Comparison of ENCODE assay signal across 8 mouse cellular contexts in genomic region chr6:142507033-142507784, GRCm38 (mm10). TPM values are rescaled to one million over a fixed set of nuclear protein-coding genes. Genes with fewer than 3 reads are reported as not detected.
DNase-seq lines count a peak whose midpoint lies in the region; ATAC-seq lines count a peak whose summit lies in the region.

No protein-coding gene starts in this region.

- 2% methylated on average over 30 of the region's 30 CpGs for WGBS in heart, embryonic 15.5 days

- H3K4me3 ChIP-seq in heart, embryonic 15.5 days, result peak overlapping the region; percentile 60

- peak overlapping the region; percentile 79 for H3K9ac ChIP-seq in heart, embryonic 15.5 days

- peaks cover 39% of the 10 kb centered on the region for H3K4me1 ChIP-seq in heart, embryonic 15.5 days (replicated peaks)

- H3K36me3 ChIP-seq in heart, embryonic 15.5 days, result peaks cover 5% of the 10 kb centered on the region; the same call in 1 of the 2 replicates

- peak; percentile 61 for DNase-seq in 3134 (ENCODE audit: extremely low read depth, insufficient read length, low spot score)
- DNase-seq in cerebellum, postnatal 4 days (ENCODE audit: low spot score in 2 of 2), result peak; percentile 27 to 35
- peak; percentile 17 to 18 for DNase-seq in layer of hippocampus, postnatal 14 days (ENCODE audit: low spot score in 2 of 2)
- peak; percentile 30 for DNase-seq in mesoderm, embryonic 11.5 days (ENCODE audit: low read depth, low spot score)
- peak; percentile 61 for DNase-seq in thymus, postnatal 4 days
- DNase-seq in B cell, adult 2 months, result no peak

- H3K9me3 ChIP-seq in heart, embryonic 15.5 days (replicated peaks), result no peaks in the 10 kb centered on the region

- H3K27me3 ChIP-seq in heart, embryonic 15.5 days, result no peaks in the 10 kb centered on the region

- H3K27ac ChIP-seq in heart, embryonic 15.5 days, result peak overlapping the region; percentile 92

- peak overlapping the region; percentile 76 for H3K4me2 ChIP-seq in heart, embryonic 15.5 days

- ATAC-seq in CD4-positive, CD25-positive, alpha-beta regulatory T cell, adult 4 months, result peak; percentile 56
- ATAC-seq in heart, embryonic 15.5 days (replicated peaks; ENCODE audit: insufficient number of reproducible peaks, insufficient read depth, low FRiP score, low read depth), result peak; percentile 38

RNA-seq across cellular contexts. Expression of gene Ldhb, which starts 0.5 kb away (rescaled TPM):
- 100 to 1,000 TPM in 1 of 2 experiments, 10 to 100 TPM in 1; 95.9 to 136 TPM for polyA plus RNA-seq in CD4-positive, CD25-positive, alpha-beta regulatory T cell, adult 4 months (2017; shearing (Covaris generic))
- polyA plus RNA-seq in heart, embryonic 15.5 days (2015; fragmentation: Nextera tagmentation; extraction: Ambion mirVana), result 1,301 and 1,466 TPM in 2 replicates
- total RNA-seq in layer of hippocampus, postnatal 14 days (2021), result 100 to 1,000 TPM; 450 to 461 TPM

RNA-seq across cellular contexts. Expression of gene Gys2, which starts 34.3 kb away (rescaled TPM):
- polyA plus RNA-seq in CD4-positive, CD25-positive, alpha-beta regulatory T cell, adult 4 months (2017; shearing (Covaris generic)), result not detected
- polyA plus RNA-seq in heart, embryonic 15.5 days (2015; fragmentation: Nextera tagmentation; extraction: Ambion mirVana), result 0.16 TPM in 1 of 2 replicates, not detected in the other
- total RNA-seq in layer of hippocampus, postnatal 14 days (2021), result under 1 TPM in 1 of 2 experiments, not detected in 1; 0.23 TPM

Comparison
In these comparisons a context has a peak if more than half of its experiments do, and no peak if none do; other contexts are left out.
1. DNase-seq: peak in 3134 (single experiment), cerebellum, postnatal 4 days (2 of 2), layer of hippocampus, postnatal 14 days (2 of 2), mesoderm, embryonic 11.5 days (single experiment) and thymus, postnatal 4 days (single experiment); none in B cell, adult 2 months (0 of 2).